Mouse (Mus musculus): ENCODE results near the gene Snx4.

DNA sequence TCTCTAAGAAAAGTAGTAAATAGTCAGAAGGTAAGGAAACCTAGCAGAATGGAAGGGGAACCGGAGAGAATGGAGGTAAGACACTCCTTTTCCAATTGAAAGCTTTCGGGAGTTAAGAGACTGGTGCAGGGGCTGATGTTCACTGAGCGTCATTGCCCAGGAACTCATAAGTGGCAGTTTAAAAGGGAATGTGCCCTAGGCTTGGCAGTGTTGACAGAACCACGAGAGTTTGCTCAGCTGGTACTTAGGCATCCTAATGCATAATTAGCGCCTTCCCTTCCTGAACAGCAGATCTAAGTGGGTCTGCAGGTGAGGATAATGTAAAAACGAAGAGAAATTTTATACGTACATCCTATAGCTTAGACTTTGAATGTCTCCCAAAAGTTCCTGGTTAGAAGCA is 4.4 kb downstream of the Snx4 start:
- TF ChIP-seq CTCF (IDR thresholded peaks at IDR 0.05; ENCODE audit: low read depth) (no peak), EP300 (IDR thresholded peaks at IDR 0.05; ENCODE audit: low read depth) (no peak)
